Mouse (Mus musculus) midbrain, embryonic 16.5 days (tissue): ENCODE measurements around the gene Sftpd. TPM values are rescaled to one million over a fixed set of nuclear protein-coding genes. Genes with fewer than 3 reads are reported as not detected.

Experiments used
- ATAC-seq: fragments of 200-750 bp; cut with Nextera tagmentation; 2 replicates; pipeline ENCODE4 v1.8.0; 2017; ENCODE audit warnings: moderate TSS enrichment
- H3K27ac ChIP-seq: fragments of 300-500 bp; sonication (generic); 2 replicates; pipeline ENCODE4 v1.5.1; 2014; ENCODE audit warnings: mild to moderate bottlenecking, low read length, mixed read lengths
- H3K27me3 ChIP-seq: fragments of 300-500 bp; sonication (generic); 2 replicates; pipeline ENCODE4 v1.6.1; 2014; ENCODE audit warnings: low read depth, low read length, mixed read lengths; ENCODE audit not compliant: control insufficient read depth, insufficient read depth
- H3K36me3 ChIP-seq: fragments of 300-500 bp; sonication (generic); 2 replicates; pipeline ENCODE4 v1.6.1; 2014; ENCODE audit warnings: mild to moderate bottlenecking, low read length, moderate library complexity, mixed read lengths; ENCODE audit not compliant: control insufficient read depth, insufficient read depth
- H3K4me1 ChIP-seq: fragments of 300-500 bp; sonication (generic); 2 replicates; pipeline ENCODE4 v1.6.1; 2014; ENCODE audit warnings: mild to moderate bottlenecking, low read length, mixed read lengths; ENCODE audit not compliant: control insufficient read depth, insufficient read depth
- H3K4me2 ChIP-seq: fragments of 300-500 bp; sonication (generic); 2 replicates; pipeline ENCODE4 v1.6.1; 2014; ENCODE audit warnings: mild to moderate bottlenecking, low read length, mixed read lengths
- H3K4me3 ChIP-seq: fragments of 300-500 bp; sonication (generic); 2 replicates; pipeline ENCODE4 v1.5.1; 2014; ENCODE audit warnings: low read depth, mild to moderate bottlenecking, low read length, moderate library complexity, mixed read lengths
- H3K9ac ChIP-seq: fragments of 300-500 bp; sonication (generic); 2 replicates; pipeline ENCODE4 v1.6.1; 2014; ENCODE audit warnings: low read depth, low read length, mixed read lengths
- H3K9me3 ChIP-seq: fragments of 300-500 bp; sonication (generic); replicated peaks from 2 replicates; pipeline ENCODE4 v1.6.1; 2014; ENCODE audit warnings: mild to moderate bottlenecking, low read length, mixed read lengths; ENCODE audit not compliant: control insufficient read depth, poor library complexity, severe bottlenecking
- WGBS: fragments of 180-500 bp; shearing (Covaris S2); extraction: QIAGEN DNeasy Blood & Tissue Kit; methylation state at CpG from one replicate; pipeline ENCODE4 v1.1.7; 2014; 5-methylcytosine and 5-hydroxymethylcytosine counted together
- polyA plus RNA-seq: library from polyadenylated mRNA; unstranded; fragments of >200 nt; fragmentation: Nextera tagmentation; extraction: Ambion mirVana; gene quantifications from 2 replicates; pipeline ENCODE4 v1.2.1, GENCODE M21; 2015

The Sftpd gene
- not detected in 2 replicates for polyA plus RNA-seq

GRCm38 (mm10) chr14:41185059-41185821 is at the start of gene Sftpd:
TSS of gene Sftpd (minus strand) at chr14:41185149.
- H3K27ac ChIP-seq: no peak within 1 kb of the TSS
- no peaks in the 10 kb centered on the region for H3K4me1 ChIP-seq
- 85% methylated on average over 4 of the region's 4 CpGs for WGBS
- H3K4me2 ChIP-seq: no peak within 1 kb of the TSS
- no peaks in the 10 kb centered on the region for H3K36me3 ChIP-seq
- ATAC-seq: no peak
- no peaks in the 10 kb centered on the region for H3K9me3 ChIP-seq
- H3K4me3 ChIP-seq: no peak within 1 kb of the TSS
- no peaks in the 10 kb centered on the region for H3K27me3 ChIP-seq
- no peak within 1 kb of the TSS for H3K9ac ChIP-seq

DNA sequence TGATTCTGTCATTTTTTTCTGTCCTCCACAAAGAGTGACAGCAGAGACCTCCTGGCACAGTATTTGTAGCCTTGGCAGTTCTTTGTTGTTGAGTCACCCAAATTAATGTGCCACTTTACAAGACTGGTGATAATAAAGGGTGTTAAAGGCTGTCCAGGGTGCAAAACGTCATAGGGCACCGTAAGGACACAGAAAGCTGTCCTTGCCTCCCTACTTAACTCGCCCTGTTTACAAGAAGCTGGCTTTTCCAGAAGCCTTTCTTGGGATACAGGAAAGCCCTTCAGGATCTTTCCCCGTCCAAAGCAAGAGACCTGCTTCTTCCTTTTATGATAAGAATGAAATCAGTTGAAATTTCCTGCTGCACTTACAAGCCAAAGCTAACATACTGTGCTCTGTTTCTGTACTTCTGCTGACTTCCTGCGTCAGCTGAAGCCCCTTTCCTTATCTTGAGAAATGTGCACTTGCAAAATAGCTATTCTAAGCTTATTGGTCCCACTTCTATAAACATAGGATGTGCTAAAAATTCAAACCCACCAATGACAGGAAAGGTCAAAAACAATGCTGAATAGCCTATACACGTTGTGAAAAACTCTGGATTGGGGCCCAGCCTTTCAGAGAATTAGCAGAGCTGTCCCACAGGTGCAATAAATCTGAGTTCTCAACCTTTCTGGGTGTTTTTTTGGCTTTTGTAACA is 13.2 kb upstream of the Sftpd start:
- H3K27me3 ChIP-seq: no peaks in the 10 kb centered on the region
- no peaks in the 10 kb centered on the region for H3K36me3 ChIP-seq
- no peak for ATAC-seq
- no peaks in the 10 kb centered on the region for H3K4me1 ChIP-seq
- H3K4me2 ChIP-seq: no peak overlapping the region
- no peak overlapping the region for H3K9ac ChIP-seq
- no peak overlapping the region for H3K27ac ChIP-seq
- WGBS: 65% methylated on average over 6 of the region's 6 CpGs
- no peaks in the 10 kb centered on the region for H3K9me3 ChIP-seq
- H3K4me3 ChIP-seq: no peak overlapping the region

DNA sequence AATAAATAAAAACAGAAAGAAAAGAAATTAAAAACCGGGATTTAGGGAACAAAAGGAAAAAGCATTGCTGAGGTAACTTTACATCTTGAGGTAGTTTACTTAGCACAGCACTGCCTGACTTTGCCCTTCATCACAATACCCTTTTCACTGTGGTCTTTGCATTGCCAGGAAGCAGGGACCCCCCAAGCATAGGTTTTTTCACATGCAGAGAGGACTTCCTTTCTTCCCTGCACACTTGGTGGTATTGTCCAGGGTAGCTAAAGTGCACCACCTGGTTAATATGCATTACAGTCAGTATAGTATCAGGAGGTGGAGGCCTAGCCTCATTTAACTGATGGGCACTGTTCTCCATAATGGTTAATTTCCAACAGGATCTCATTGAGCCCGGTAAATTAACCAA is 4.5 kb upstream of the Sftpd start:
- H3K4me2 ChIP-seq: no peak overlapping the region
- H3K4me1 ChIP-seq: no peaks in the 10 kb centered on the region
- no peaks in the 10 kb centered on the region for H3K36me3 ChIP-seq
- H3K9me3 ChIP-seq: peaks cover 3% of the 10 kb centered on the region; the same call in 1 of the 2 replicates
- no peaks in the 10 kb centered on the region for H3K27me3 ChIP-seq
- H3K4me3 ChIP-seq: no peak overlapping the region
- H3K9ac ChIP-seq: no peak overlapping the region
- no peak overlapping the region for H3K27ac ChIP-seq
- ATAC-seq: no peak
- 78% methylated on average over 2 of the region's 2 CpGs for WGBS

DNA sequence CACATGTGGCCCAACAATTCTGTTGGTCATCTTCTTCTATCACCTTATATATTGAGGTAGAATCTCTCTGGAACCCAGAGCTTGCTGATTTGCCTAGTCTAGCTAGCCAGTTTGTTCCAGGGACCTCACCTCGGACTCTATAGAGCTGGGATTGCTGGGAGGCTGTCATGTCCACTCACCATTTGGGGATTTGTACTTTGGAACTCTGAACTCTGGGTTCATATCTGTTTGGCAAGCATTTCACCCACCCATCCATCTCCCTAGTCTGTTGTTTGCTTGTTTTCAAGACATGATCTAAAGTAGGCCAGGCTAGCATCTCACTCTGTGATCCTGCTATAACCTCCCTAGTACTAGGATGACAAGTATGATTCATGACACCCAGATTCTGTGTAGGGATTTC is 10.1 kb downstream of the Sftpd start:
- H3K4me3 ChIP-seq: no peak overlapping the region
- ATAC-seq: no peak
- no peaks in the 10 kb centered on the region for H3K27me3 ChIP-seq
- no peak overlapping the region for H3K9ac ChIP-seq
- H3K4me1 ChIP-seq: no peaks in the 10 kb centered on the region
- H3K9me3 ChIP-seq: no peaks in the 10 kb centered on the region
- no peak overlapping the region for H3K27ac ChIP-seq
- WGBS: 65% methylated on average over 1 of the region's 1 CpGs
- H3K36me3 ChIP-seq: no peaks in the 10 kb centered on the region
- no peak overlapping the region for H3K4me2 ChIP-seq

DNA sequence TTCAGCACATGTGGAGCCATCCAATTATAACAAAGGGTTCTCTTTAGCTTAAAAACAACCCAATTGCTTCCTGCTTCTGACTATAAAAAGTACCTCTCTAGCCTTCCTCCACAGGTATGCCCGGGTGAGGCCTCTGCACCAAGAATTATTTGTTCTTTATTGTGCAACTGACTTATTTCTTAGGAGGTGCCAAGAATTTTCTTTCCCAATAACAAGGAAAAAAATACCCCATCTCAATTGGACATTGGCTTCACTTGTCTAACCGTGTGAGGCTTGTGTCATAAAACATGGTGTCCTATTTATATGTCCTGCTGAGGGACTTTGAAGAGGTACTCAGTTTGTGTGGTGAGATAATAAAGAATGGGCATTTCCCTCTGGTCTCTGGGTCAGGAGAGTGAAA is 14.4 kb downstream of the Sftpd start:
- WGBS: 96% methylated on average over 2 of the region's 2 CpGs
- ATAC-seq: no peak
- no peak overlapping the region for H3K9ac ChIP-seq
- H3K36me3 ChIP-seq: no peaks in the 10 kb centered on the region
- no peak overlapping the region for H3K27ac ChIP-seq
- H3K9me3 ChIP-seq: no peaks in the 10 kb centered on the region
- no peaks in the 10 kb centered on the region for H3K27me3 ChIP-seq
- H3K4me1 ChIP-seq: no peaks in the 10 kb centered on the region
- H3K4me2 ChIP-seq: no peak overlapping the region
- H3K4me3 ChIP-seq: no peak overlapping the region

DNA sequence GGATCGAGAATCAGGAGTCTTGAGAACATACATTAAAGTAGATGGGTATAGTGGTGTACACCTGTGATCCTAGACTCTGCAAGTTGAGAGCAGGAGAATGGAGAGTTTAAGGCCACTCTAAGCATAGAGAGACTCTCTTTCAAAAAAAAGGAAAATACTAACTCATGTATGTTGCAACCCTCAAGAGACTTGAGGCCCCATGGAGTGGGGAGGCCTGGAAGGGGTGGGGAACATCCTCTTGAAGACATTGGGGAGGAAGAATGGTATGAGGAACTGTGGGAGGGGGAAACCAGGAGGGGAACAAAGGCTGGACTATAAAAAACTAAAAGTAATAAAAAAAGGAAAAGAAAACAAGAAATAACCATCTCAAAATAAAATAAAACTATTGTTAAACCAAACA is 16.4 kb downstream of the Sftpd start:
- ATAC-seq: no peak
- no peaks in the 10 kb centered on the region for H3K4me1 ChIP-seq
- H3K36me3 ChIP-seq: no peaks in the 10 kb centered on the region
- H3K27ac ChIP-seq: no peak overlapping the region
- H3K9ac ChIP-seq: no peak overlapping the region
- no peaks in the 10 kb centered on the region for H3K9me3 ChIP-seq
- no peak overlapping the region for H3K4me3 ChIP-seq
- no peaks in the 10 kb centered on the region for H3K27me3 ChIP-seq
- no peak overlapping the region for H3K4me2 ChIP-seq
- WGBS: 86% methylated on average over 1 of the region's 1 CpGs

DNA sequence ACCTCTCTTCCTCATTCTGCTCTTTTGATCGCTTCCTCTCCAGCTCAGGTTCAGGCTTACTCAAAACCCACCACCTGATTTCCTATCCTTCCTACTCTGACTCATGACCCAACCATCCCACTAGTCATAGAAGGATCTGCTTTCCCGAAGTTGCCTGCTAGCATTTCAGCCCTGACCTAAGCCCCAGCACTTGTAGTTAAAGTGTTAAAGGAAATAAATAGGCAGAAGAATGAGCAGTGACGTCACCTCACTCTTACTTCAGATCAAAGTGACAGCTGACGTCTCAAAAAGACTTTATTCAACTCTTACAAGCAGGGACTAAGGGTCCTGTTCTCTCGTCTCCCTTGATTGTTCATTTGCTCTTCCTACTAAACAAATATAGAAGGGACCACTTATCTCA is 17.7 kb downstream of the Sftpd start:
- ATAC-seq: no peak
- Histone ChIP-seq H3K4me1 (no peaks in the 10 kb centered on the region), H3K36me3 (no peaks in the 10 kb centered on the region), H3K4me2 (no peak overlapping the region), H3K27me3 (no peaks in the 10 kb centered on the region), H3K9me3 (no peaks in the 10 kb centered on the region), H3K27ac (no peak overlapping the region), H3K9ac (no peak overlapping the region), H3K4me3 (no peak overlapping the region)
- 65% methylated on average over 5 of the region's 5 CpGs for WGBS

DNA sequence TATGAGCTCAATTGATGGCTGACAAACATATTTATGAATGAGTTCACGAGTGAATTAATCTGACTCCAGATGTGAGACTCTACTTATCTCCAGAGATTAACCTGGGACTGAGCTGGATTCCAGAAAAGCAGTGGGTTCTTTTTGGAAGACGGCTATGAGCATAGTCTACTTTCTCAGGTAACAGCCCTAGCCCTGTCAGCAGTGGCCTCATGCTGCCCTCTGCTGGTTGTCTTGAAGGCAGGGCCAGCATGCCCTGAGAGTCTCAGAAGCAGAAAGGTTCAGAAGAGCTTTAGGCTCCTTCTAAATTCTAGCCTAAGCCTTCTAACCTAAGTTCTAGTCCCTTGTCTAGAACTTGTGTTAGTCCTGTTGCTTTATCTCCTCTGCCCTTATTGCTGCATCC is 22.3 kb downstream of the Sftpd start:
- Histone ChIP-seq H3K36me3 (no peaks in the 10 kb centered on the region), H3K27ac (no peak overlapping the region), H3K9me3 (no peaks in the 10 kb centered on the region), H3K4me1 (no peaks in the 10 kb centered on the region), H3K27me3 (no peaks in the 10 kb centered on the region), H3K4me3 (no peak overlapping the region), H3K4me2 (no peak overlapping the region), H3K9ac (no peak overlapping the region)
- WGBS: 18% methylated on average over 2 of the region's 2 CpGs
- no peak for ATAC-seq

GRCm38 (mm10) chr14:41160743-41161142 is 24.2 kb downstream of the Sftpd start:
- Histone ChIP-seq H3K4me1 (no peaks in the 10 kb centered on the region), H3K4me3 (no peak overlapping the region), H3K27me3 (no peaks in the 10 kb centered on the region), H3K4me2 (no peak overlapping the region), H3K9me3 (no peaks in the 10 kb centered on the region), H3K27ac (no peak overlapping the region), H3K9ac (no peak overlapping the region), H3K36me3 (no peaks in the 10 kb centered on the region)
- ATAC-seq: no peak
- 52% methylated on average over 1 of the region's 1 CpGs for WGBS
